Mouse (Mus musculus): ENCODE results near the gene Apoh.

DNA sequence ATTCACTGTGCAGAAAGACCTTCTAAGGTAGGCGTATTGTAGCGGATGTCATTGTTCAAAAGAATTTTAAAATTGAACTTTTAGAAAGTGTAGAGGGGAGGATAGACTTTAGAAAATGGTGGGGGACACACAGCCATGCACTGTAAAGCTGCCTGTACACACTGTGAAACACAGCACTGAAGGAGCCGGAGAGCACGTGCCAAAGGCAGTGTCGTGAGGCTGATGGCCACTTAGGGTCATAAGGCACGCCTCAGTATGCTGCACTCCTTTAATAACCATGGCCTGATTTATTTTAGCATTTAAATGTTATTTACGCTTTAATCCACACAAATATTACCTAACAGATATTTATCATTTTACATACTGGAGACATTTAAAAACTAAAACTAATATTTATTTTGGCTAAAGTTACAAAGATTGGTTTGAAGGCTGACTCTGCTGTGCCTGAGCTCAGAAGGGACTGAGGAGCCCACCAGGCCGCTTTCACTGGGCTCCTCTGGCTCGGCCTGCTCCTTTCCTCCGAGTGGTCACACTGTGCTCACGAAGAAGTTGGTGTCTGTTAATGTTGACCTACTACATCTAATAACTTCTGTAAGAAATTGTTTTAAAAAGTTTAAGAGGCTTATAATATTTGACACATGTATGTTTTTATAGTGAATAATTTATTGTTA lies 100.9 kb downstream of the Apoh start:
- TF ChIP-seq CTCF (IDR thresholded peaks at IDR 0.05; ENCODE audit: control insufficient read depth, insufficient read depth, low read length), result no peak
- TF ChIP-seq POLR2A (IDR thresholded peaks at IDR 0.05; ENCODE audit: borderline replicate concordance, control insufficient read depth, low read depth, low read length), result no peak
